Mouse (Mus musculus): ENCODE results near the gene Snrpd3. TPM values are rescaled to one million over a fixed set of nuclear protein-coding genes. Genes with fewer than 3 reads are reported as not detected.
A peak's percentile ranks its signal among the peaks of the same experiment; 100 is the strongest.
"Not testable (repeated sequence)": the region's sequence is repeated elsewhere in the genome, so short reads cannot be mapped to it uniquely, and the experiment has no call there.

Gene Snrpd3
- 10 to 100 TPM; 67.9 to 75.9 TPM for total RNA-seq (2021)

DNA sequence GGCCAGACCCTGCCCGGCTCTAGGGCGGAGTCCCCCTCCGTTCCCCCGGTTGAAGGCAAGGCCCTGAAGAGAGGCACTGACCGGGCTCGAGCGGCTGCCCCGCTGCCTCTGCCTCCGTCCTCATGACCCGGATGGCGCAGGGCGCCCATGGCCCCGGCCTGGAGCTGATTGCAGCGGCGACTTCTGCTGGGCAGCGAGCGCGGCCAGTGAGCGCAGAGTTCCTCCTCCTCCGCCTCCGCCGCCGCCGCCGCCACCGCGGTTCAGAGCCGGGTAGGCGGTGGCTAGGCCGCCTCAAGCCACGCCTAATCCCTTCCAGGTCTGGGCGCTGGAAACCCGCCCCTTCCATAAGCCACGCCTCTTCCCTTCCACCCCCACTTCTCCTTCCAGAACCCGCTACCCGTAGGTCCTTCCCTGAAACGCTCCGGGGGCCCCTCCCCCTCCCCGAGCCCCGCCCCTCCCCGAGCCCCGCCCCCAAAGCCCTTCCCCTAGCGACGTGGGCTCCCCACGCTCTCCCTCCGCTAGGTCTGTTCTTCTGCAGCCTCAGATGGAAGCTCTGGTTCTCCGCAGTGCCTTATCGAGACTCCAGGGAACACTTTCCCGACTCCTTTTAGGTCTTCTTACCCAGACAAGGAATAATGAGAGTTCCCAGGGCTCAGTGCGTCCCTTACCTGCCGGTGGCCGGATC, at the start of gene Snrpd3:
Snrpd3 (plus strand) TSS at position 479 of the 685 bp plus-strand sequence.
- intact Hi-C loops (cut with DNase I) = no loop called here
- peak; percentile 95 to 96 for DNase-seq

GRCm38 (mm10) chr10:75473411-75473810, 43.9 kb upstream of the Snrpd3 start:
- DNase-seq = no peak
- intact Hi-C loops (cut with DNase I) = no loop called here

DNA sequence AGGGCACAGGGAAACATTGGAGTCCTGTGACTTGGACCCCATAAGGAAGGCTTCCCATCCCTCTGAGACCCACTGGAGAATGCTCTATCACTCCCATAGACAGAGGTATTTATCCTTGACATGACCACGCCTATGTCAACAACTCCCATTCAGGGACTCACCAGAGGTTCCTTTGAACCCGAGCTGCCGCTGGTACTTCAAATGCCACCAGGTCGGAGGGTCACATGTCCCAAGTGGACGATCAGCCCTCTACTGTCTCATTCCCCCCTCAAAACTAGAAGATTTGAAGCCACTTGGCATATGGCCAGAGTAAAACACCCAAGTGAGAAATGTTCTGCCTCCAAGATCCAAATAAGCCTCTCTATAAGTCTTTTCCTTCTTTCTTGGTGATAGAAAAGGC, 42.8 kb upstream of the Snrpd3 start:
- no peak for DNase-seq
- intact Hi-C loops (cut with DNase I) = no loop called here

GRCm38 (mm10) chr10:75475139-75475850, 42.1 kb upstream of the Snrpd3 start:
- intact Hi-C loops (cut with DNase I); DNase-seq: not testable (repeated sequence)

DNA sequence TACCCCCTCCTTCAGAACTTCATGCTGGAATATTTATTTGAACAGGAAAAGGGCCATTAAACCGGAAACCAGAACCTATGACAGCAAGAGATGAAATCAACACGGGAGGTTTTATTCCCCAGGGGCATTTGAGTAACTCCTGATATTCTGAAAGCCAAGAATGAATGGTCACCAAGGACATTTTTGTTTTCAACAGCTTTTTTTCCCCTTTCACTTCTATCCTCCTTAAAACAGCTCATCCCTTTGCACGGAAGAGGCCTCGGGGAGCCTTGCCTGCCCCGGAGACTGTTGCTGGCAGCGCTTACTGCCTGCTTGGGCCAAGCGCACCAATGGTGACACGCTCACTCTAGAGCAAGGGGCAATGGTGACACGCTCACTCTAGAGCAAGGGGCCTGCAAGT, 40.3 kb upstream of the Snrpd3 start:
- DNase-seq = peak; percentile 46 to 54
- intact Hi-C loops (cut with DNase I) = no loop called here

DNA sequence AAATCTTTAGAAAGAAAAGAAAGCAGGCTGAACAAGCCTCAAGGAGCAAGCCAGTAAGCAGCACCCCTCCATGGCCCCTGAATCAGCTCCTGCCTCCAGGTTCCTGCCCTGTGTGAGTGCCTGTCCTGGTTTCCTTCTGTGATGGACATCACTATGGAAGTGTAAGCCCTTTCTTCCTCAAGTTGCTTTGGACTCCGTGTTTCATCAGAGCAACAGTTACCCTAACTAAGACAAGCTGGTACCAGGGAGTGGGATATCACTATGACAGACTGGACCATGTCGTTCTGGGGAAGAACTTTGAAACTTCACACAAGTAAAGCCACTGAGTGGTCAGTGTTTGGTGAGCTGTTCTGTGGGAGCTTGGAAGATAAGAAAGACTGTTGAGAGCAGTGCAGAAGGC, 37.4 kb upstream of the Snrpd3 start:
- intact Hi-C loops (cut with DNase I) = no loop called here
- no peak for DNase-seq

- intact Hi-C loops (cut with DNase I) = no loop called here
- no peak for DNase-seq
Measured at GRCm38 (mm10) chr10:75481703-75482102, 35.6 kb upstream of the Snrpd3 start.

DNA sequence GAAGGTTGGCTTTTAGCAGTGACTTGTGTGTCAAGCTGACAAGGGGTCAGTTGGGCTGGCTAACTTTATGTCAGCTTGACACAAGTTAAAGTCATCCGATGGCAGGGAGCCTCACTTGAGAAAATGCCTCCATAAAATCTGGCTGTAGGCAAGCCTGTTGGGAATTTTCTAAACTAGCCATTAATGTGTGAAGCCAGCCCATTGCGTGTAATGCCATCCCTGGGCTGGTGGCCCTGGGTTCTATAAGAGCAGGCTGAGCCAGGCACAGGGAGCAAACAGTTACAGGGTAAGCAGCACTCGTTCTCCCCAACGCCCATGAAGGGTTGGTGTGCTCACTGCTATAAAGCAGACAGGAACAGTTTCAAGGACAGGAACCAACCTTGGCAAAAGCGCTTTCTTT, 35.1 kb upstream of the Snrpd3 start:
- DNase-seq = no peak
- intact Hi-C loops (cut with DNase I) = no loop called here

DNA sequence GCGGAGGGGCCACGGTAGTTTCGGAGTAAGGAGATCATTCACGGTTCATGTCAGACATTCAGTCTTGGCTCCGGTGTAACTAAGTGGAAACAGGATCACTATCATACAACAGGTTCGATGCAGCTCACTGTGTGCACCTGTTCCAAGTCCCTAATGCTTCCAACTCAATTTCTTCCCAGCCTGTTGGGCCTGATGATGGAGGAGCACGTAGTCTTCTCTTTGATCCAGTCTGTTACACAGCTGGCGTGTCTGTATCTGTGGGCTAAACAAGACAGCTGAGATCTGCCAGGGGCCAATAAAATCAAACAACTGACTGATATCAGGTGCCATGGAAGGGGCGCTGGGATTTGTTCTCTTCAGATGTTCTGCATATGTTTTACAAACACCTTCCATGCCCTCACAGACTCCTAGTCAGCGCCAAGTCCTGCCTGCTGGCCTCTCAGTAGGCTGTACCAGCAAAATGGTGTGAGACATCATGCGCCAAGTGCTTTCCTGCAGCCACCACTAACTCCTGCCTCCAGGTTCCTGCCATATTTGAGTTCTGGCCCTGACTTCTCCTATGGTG, 34.4 kb upstream of the Snrpd3 start:
- intact Hi-C loops (cut with DNase I) = no loop called here
- no peak for DNase-seq

GRCm38 (mm10) chr10:75484066-75484465, 33.3 kb upstream of the Snrpd3 start:
- intact Hi-C loops (cut with DNase I) = no loop called here
- DNase-seq = no peak

DNA sequence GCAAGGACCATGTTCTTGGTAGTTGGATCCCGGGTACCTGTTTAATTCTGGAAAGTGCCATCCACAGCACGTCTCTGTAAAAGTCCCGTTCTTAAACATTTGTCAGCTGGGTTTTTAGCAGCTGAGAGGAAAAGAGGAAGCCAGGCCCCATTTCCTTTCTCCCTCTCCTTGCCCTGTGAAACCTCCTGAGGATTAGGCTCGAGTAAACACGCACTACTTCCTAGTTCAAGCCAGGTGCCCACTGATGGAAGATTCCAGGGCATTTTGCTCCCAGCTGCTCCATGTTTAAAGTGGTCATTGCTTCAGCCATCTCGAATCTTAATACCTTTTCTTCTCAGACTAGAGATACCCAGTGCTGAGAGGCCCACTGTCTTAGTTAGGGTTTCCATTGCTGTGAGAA, 32.6 kb upstream of the Snrpd3 start:
- DNase-seq = no peak

DNA sequence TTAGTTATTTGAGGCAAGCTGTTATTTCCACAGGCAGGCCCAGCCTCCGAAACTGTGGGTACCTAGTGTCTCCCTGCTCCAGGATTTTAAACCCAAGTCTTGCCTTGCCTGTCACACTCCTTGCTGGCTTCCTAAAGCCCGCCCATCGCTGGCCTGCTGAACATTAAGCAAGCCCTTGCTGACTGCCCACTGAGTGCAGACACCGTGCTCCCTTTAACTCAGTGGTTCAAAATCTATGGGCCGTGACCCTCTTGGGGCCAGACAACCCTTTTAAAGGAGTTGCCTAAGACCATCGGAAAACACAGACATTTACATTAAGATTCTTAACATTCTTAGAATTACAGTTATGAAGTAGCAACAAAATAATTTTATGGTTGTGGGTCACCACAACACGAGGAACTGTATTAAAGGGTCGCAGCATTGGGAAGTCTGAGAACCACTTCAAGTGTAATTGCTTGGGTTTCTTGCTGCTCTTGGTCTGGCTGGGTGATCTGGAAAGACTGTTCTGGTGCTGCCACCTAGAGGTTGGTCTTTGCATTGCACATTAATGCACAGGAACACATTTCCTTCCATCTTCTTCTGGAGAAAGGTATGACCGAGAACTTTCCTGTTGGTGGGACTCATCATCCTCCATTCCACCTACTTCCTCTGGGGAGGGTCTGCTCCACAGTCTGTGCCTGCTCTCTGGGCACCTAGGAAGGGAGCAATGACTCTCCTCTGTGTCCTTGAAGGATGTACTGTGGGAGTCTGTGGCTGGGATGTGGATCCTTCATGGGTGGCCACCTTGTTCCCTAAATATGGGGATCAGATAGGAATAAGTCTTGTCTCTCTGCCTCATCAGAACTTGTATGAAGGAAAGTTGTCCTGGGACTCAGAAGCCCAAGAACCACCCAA, 31.0 kb upstream of the Snrpd3 start:
- peak; percentile 85 to 92 for DNase-seq
- intact Hi-C loops (cut with DNase I) = loop anchor here (1.0 to 5.0 kb wide), 6 partner anchors 48 to 304 kb away; partner anchors contain the start of gene Adora2a

More for the DNA sequence above, 32.6 kb upstream of the Snrpd3 start:
- intact Hi-C loops (cut with DNase I) = loop anchor here (5.0 kb wide), 3 partner anchors 92 to 207 kb away; partner anchors contain the start of gene Adora2a

DNA sequence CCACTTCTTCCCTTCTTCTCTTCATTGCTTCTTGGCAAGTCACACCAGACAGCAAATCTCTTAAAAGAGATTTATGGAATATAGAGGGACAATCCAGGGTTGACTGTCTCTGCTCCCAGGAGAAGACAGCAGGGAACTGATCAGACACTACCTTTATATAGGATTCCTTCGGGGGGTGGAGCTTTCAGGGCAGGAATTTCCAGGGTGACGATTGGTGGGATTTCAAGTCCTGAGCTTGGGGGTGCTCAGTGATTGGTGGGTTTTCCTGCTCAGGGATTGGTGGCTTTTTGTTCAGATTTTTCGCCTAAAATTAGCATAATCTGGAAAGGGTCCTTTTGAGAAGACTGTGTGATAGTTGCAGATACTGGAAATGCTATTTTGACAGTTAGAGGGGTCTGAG, 30.2 kb upstream of the Snrpd3 start:
- intact Hi-C loops (cut with DNase I) = loop anchor here (2.0 to 5.0 kb wide), 5 partner anchors 48 to 232 kb away; partner anchors contain the start of gene Adora2a
- DNase-seq = no peak

DNA sequence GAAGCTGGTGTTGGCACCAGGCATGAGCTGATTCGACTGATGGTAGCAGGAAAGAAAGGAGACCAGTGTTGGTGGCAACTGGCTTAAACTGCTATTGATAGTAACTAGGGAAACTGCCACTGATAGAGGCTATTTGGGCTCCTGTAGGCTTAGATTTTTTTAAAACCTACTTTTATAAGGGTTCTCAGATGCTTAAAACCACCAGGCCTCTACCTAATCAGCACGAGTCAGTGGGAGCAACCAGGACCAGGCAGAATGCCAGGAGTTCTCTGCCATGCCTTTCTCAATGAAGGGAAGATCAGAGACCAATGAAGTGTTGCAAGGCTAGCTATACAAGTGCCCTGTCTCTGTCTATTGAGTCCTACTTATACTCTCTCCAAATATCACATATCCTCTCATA, 27.8 kb upstream of the Snrpd3 start:
- no peak for DNase-seq
- intact Hi-C loops (cut with DNase I) = loop anchor here (5.0 kb wide), 3 partner anchors 97 to 212 kb away; partner anchors contain the start of gene Adora2a

DNA sequence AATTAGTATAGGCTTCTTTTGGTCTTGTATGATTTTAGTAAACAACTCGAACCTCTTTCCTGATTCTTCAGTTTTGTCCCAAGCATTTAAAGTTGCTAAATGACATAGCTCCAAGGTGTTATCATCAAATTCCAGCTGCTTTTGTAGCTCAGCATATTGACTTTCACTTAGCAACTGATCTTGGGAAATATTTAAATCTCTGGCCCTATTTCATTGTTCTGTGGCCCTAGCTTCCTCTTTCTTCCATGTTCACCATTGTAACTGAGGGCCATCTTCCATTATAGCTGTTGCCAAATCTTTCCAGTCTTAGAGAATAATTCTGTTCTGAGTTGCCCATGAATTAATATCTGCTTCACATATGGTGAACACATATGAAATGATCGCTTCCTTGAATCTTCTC, 26.6 kb upstream of the Snrpd3 start:
- intact Hi-C loops (cut with DNase I) = no loop called here
- no peak for DNase-seq

DNA sequence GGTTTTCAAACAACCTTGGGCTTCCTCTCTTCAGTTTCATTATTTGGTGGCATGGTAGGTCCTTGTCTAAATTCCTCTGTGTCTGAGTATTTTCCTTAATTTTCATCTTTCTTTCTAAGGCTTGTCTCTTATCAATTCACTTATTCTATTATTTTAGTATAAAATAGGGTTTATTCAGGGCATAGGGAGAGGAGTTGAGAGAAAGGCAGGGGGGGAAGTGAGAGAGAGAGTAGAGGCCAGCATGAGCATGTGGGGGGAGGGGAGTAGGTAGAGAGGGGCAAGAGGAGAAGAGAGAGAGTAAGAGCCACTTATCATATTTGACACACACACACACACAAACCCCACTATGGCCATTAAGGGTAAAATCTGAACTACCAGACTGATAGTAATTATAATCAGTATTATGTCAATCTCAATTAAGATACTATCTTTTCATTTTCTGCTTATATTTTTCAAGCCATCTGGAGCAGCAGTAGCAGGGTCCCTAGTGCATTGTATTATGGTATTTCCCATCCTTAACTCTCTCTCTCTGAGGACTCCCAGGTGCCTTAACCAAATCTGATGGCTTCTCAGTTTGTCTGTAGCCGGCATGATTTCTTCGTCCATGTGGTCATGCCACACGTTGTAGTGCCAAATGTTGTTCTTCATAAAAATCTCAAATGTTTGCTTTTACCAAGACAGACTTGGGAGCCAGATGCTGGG, 26.0 kb upstream of the Snrpd3 start:
- no peak for DNase-seq
- intact Hi-C loops (cut with DNase I) = no loop called here

GRCm38 (mm10) chr10:75491936-75492262, 25.5 kb upstream of the Snrpd3 start:
- DNase-seq = no peak
- intact Hi-C loops (cut with DNase I) = no loop called here

DNA sequence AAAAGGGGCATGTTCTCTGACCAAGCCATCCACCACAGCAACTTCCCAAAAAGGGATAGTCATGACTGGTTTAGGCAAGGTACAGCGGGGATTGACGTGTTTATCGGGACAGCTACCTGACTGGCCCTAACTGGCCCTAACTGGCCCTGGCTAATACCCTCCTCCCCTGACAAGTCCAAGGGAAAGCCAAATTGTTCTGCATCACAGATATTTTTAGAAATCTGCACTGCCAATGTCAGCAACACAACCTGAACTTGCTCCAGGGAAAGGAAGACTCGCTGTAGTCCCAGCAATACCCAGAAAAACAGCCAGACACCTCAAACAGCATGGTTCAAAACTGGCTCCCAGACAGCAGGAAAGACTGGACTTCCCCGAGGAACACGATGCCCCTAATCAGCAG, 22.0 kb upstream of the Snrpd3 start:
- DNase-seq = peak; percentile 60 to 65
- intact Hi-C loops (cut with DNase I) = no loop called here

DNA sequence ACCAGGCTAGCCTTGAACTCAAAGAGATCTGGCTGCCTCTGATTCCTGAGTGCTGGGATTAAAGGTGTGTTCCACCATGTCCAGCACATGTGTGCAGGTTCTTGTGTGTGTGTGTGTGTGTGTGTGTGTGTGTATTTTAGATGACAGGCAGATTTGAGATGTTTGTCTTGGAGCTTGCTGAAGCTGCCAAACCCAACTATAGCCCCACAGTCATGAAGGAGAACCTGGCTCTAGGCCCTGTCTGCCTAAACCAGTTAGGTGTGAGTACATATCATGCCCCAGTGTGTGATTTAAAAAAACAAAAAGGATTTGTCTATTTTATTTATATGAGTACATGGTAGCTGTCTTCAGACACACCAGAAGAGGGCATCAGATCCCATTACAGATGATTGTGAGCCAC, 21.4 kb upstream of the Snrpd3 start:
- no peak for DNase-seq
- intact Hi-C loops (cut with DNase I) = no loop called here

DNA sequence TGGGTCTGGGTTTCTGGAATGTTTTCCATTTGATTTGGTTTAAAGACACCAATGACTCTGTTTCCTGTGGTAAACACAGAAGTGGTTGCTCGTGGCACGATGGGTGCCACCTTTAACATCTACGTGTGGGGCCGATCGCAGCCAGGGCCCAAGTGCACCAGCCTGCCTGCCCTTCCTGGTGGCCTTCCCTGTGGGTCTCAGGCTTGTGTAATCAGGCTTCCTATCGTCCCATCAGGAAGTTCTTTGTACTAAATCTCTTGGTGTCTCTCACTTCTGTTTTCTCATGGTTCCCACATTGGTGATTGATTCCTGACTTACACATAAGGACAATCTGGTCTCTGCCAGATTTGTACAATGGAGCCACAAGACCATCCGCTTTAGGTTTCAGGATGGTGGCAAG, 18.1 kb upstream of the Snrpd3 start:
- intact Hi-C loops (cut with DNase I); DNase-seq: not testable (repeated sequence)
